Mouse (Mus musculus) limb, embryonic 13.5 days (tissue): ENCODE results near the gene Fhl3. TPM values are rescaled to one million over a fixed set of nuclear protein-coding genes. Genes with fewer than 3 reads are reported as not detected.

Source experiments
- ATAC-seq: fragments of 200-750 bp; cut with Nextera tagmentation; 2 replicates; pipeline ENCODE4 v1.8.0; 2017; ENCODE audit warnings: low read depth, moderate number of reproducible peaks, moderate TSS enrichment; ENCODE audit not compliant: low FRiP score
- H3K27ac ChIP-seq: fragments of 300-500 bp; sonication (generic); 2 replicates; pipeline ENCODE4 v1.5.1; 2015; ENCODE audit warnings: inconsistent platforms, mild to moderate bottlenecking, moderate library complexity
- H3K27me3 ChIP-seq: fragments of 300-500 bp; sonication (generic); 2 replicates; pipeline ENCODE4 v1.6.1; 2015; ENCODE audit warnings: mild to moderate bottlenecking, inconsistent platforms
- H3K36me3 ChIP-seq: fragments of 300-500 bp; sonication (generic); 2 replicates; pipeline ENCODE4 v1.6.1; 2015; ENCODE audit warnings: inconsistent platforms, mild to moderate bottlenecking, moderate library complexity
- H3K4me1 ChIP-seq: fragments of 300-500 bp; sonication (generic); 2 replicates; pipeline ENCODE4 v1.6.1; 2015; ENCODE audit warnings: inconsistent platforms
- H3K4me2 ChIP-seq: fragments of 300-500 bp; sonication (generic); replicated peaks from 2 replicates; pipeline ENCODE4 v1.6.1; 2015; ENCODE audit warnings: inconsistent platforms, mild to moderate bottlenecking, moderate library complexity
- H3K4me3 ChIP-seq: fragments of 300-500 bp; sonication (generic); 2 replicates; pipeline ENCODE4 v1.5.1; 2015; ENCODE audit warnings: moderate library complexity, mild to moderate bottlenecking, inconsistent platforms
- H3K9ac ChIP-seq: fragments of 300-500 bp; sonication (generic); 2 replicates; pipeline ENCODE4 v1.6.1; 2015; ENCODE audit warnings: mild to moderate bottlenecking, inconsistent platforms
- H3K9me3 ChIP-seq: fragments of 300-500 bp; sonication (generic); 2 replicates; pipeline ENCODE4 v1.6.1; 2016; ENCODE audit warnings: inconsistent platforms
- WGBS: fragments of 180-500 bp; shearing (Covaris S2); methylation state at CpG from one replicate; pipeline ENCODE4 v1.1.7; 2015; 5-methylcytosine and 5-hydroxymethylcytosine counted together
- polyA plus RNA-seq: library from polyadenylated mRNA; unstranded; fragments of >200 nt; fragmentation: Nextera tagmentation; extraction: Ambion mirVana; gene quantifications from 2 replicates; pipeline ENCODE4 v1.2.1, GENCODE M21; 2015

The Fhl3 gene
- polyA plus RNA-seq, 1 experiment from 2014 or later: 19.9 TPM

GRCm38 (mm10) chr4:124685897-124686402, 14.6 kb upstream of the Fhl3 start:
- no peak for ATAC-seq

DNA sequence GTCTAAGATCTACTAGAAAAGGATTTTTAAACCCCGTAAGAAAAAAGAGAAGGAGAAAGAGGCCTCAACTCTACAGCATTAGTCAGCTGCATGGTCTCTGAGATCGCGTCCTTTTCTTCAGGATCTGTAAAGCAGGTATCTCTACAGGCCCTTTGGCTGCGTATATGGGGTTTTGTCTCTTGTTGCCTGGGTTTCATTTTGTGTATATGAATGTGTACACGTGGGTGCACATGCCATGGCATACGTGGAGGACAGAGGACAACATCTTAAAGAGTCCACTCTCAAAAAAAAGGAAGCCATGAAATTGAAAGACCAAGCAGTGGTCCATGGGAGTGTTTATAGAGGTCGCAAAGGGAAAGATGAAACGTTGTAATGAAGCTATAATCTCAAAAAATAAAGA, 9.0 kb upstream of the Fhl3 start:
- Histone ChIP-seq H3K9ac (peak overlapping the region; percentile 40; the same call in 1 of the 2 replicates), H3K4me1 (peaks cover 31% of the 10 kb centered on the region), H3K27ac (no peak overlapping the region), H3K36me3 (peaks cover 24% of the 10 kb centered on the region), H3K9me3 (no peaks in the 10 kb centered on the region), H3K27me3 (0 out of 2 replicates have a peak, but pooled peaks cover 3% of the 10 kb centered on the region), H3K4me3 (no peak overlapping the region), H3K4me2 (no peak overlapping the region)
- ATAC-seq: no peak
- 89% methylated on average over 8 of the region's 8 CpGs for WGBS

More at GRCm38 (mm10) chr4:124685897-124686402, 14.6 kb upstream of the Fhl3 start:
- no peak overlapping the region for H3K9ac ChIP-seq
- no peak overlapping the region for H3K27ac ChIP-seq
- 0 out of 2 replicates have a peak, but pooled peaks cover 5% of the 10 kb centered on the region for H3K4me1 ChIP-seq
- WGBS: 79% methylated on average over 8 of the region's 8 CpGs
- H3K4me3 ChIP-seq: no peak overlapping the region
- no peaks in the 10 kb centered on the region for H3K9me3 ChIP-seq
- no peaks in the 10 kb centered on the region for H3K27me3 ChIP-seq
- H3K4me2 ChIP-seq: no peak overlapping the region
- H3K36me3 ChIP-seq: peaks cover 73% of the 10 kb centered on the region

GRCm38 (mm10) chr4:124692416-124692861, 8.1 kb upstream of the Fhl3 start:
- peaks cover 15% of the 10 kb centered on the region for H3K36me3 ChIP-seq
- 0 out of 2 replicates have a peak, but pooled peaks cover 3% of the 10 kb centered on the region for H3K27me3 ChIP-seq
- H3K4me3 ChIP-seq: peak overlapping the region; percentile 88
- 69% methylated on average over 3 of the region's 3 CpGs for WGBS
- peak overlapping the region; percentile 95 for H3K9ac ChIP-seq
- no peak overlapping the region for H3K27ac ChIP-seq
- no peak for ATAC-seq
- no peaks in the 10 kb centered on the region for H3K9me3 ChIP-seq
- H3K4me1 ChIP-seq: peaks cover 31% of the 10 kb centered on the region
- peak overlapping the region; percentile 88 for H3K4me2 ChIP-seq

- Histone ChIP-seq H3K27ac (peak within 1 kb of the TSS; percentile 73), H3K36me3 (0 out of 2 replicates have a peak, but pooled peaks cover 6% of the 10 kb centered on the region), H3K27me3 (0 out of 2 replicates have a peak, but pooled peaks cover 3% of the 10 kb centered on the region), H3K4me1 (peaks cover 31% of the 10 kb centered on the region), H3K9me3 (no peaks in the 10 kb centered on the region), H3K4me3 (peak within 1 kb of the TSS; percentile 88), H3K4me2 (peak within 1 kb of the TSS; percentile 88), H3K9ac (peak within 1 kb of the TSS; percentile 95)
- peak; percentile 97 for ATAC-seq
- WGBS: under 1% methylated on average over 43 of the region's 43 CpGs
Observed at GRCm38 (mm10) chr4:124693135-124693894, 7.2 kb upstream of the Fhl3 start, which contains the start of gene Utp11. TSS of gene Utp11 (minus strand) at chr4:124693600.

DNA sequence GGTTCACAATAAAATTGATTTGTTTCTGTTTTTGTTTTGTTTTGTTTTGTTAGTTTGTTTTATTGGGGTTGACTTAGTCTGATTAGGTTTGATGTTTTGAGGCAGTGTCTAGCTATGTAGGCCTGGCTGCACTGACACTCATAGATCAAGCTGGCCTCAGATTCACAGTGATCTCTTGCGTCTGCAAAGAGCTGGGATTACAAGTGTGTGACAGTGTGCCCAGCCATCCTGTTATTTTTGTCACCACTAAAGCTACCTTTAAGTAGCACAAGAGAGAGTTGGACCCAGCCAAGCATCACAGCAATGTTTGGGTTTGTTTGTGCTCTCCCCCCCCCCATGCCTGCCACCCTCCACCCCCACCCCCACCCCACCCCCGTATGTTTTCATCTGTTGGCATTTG, 5.9 kb upstream of the Fhl3 start:
- ATAC-seq: no peak
- H3K9me3 ChIP-seq: no peaks in the 10 kb centered on the region
- H3K4me3 ChIP-seq: no peak overlapping the region
- WGBS: 78% methylated on average over 2 of the region's 2 CpGs
- no peak overlapping the region for H3K27ac ChIP-seq
- no peak overlapping the region for H3K4me2 ChIP-seq
- 0 out of 2 replicates have a peak, but pooled peaks cover 4% of the 10 kb centered on the region for H3K36me3 ChIP-seq
- no peak overlapping the region for H3K9ac ChIP-seq
- peaks cover 33% of the 10 kb centered on the region for H3K4me1 ChIP-seq
- 0 out of 2 replicates have a peak, but pooled peaks cover 3% of the 10 kb centered on the region for H3K27me3 ChIP-seq

DNA sequence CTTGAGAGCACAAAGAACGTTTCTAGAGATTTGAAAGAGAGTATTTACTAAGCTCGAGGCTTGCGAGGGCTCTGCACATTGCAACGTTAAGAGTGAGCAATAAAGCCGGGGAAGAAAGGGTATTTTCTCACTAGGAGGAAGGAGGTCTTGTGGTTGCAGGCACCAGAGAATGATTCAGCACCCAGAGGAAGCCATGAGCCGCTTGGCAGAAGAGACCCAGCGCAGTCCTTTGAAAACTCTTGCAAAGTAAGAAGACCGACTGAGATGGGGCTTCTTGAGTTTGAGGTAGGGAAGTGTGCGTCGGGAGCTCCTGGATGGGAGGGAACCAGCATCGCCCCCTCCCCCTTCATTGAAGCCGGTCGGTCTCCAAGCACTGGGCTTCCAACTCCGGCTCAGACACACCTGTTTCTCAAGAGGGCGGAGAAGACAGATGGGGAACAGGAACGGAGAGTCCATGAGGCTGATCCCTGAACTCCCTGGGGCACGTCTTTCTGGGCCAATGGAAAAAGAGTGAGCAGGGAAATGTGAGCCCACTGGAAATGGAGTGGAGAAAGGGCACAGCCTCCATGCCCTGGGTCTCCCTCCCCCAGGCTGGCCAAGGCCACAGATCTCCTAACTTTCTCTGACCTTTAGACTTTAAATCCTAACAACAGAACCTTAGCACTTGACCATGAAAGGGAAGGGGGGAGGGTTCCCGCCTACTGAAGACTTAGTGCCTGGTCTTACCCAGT, 4.5 kb upstream of the Fhl3 start:
- Histone ChIP-seq H3K4me3 (peak overlapping the region; percentile 2; the same call in 1 of the 2 replicates), H3K36me3 (0 out of 2 replicates have a peak, but pooled peaks cover 2% of the 10 kb centered on the region), H3K27me3 (0 out of 2 replicates have a peak, but pooled peaks cover 3% of the 10 kb centered on the region), H3K9me3 (no peaks in the 10 kb centered on the region), H3K27ac (0 out of 2 replicates have a peak overlapping the region, but pooled peaks have one; percentile 6), H3K4me1 (peaks cover 34% of the 10 kb centered on the region), H3K9ac (no peak overlapping the region), H3K4me2 (peak overlapping the region; percentile 45)
- no peak for ATAC-seq
- WGBS: 9% methylated on average over 18 of the region's 18 CpGs

- no peaks in the 10 kb centered on the region for H3K36me3 ChIP-seq
- WGBS: 10% methylated on average over 6 of the region's 6 CpGs
- peak overlapping the region; percentile 77 for H3K4me2 ChIP-seq
- peak overlapping the region; percentile 94; the same call in 1 of the 2 replicates for H3K9ac ChIP-seq
- H3K9me3 ChIP-seq: no peaks in the 10 kb centered on the region
- H3K4me3 ChIP-seq: peak overlapping the region; percentile 93
- ATAC-seq: no peak
- H3K27me3 ChIP-seq: 0 out of 2 replicates have a peak, but pooled peaks cover 3% of the 10 kb centered on the region
- H3K4me1 ChIP-seq: peaks cover 47% of the 10 kb centered on the region
- H3K27ac ChIP-seq: peak overlapping the region; percentile 94
Observed at GRCm38 (mm10) chr4:124699791-124700190, 710 bp upstream of the Fhl3 start.

- under 1% methylated on average over 22 of the region's 22 CpGs for WGBS
- H3K4me1 ChIP-seq: peaks cover 56% of the 10 kb centered on the region
- 0 out of 2 replicates have a peak, but pooled peaks cover under 1% of the 10 kb centered on the region for H3K27me3 ChIP-seq
- H3K9me3 ChIP-seq: no peaks in the 10 kb centered on the region
- H3K27ac ChIP-seq: peak overlapping the region; percentile 94
- peak overlapping the region; percentile 94 for H3K9ac ChIP-seq
- peak; percentile 12 for ATAC-seq
- peak overlapping the region; percentile 77 for H3K4me2 ChIP-seq
- H3K4me3 ChIP-seq: peak overlapping the region; percentile 93
- H3K36me3 ChIP-seq: peaks cover 10% of the 10 kb centered on the region
Observed at GRCm38 (mm10) chr4:124701052-124701845, 748 bp downstream of the Fhl3 start.

GRCm38 (mm10) chr4:124701916-124702315, 1.4 kb downstream of the Fhl3 start:
- Histone ChIP-seq H3K4me3 (peak overlapping the region; percentile 93), H3K9me3 (no peaks in the 10 kb centered on the region), H3K27ac (peak overlapping the region; percentile 94), H3K4me2 (peak overlapping the region; percentile 77), H3K9ac (peak overlapping the region; percentile 94), H3K36me3 (peaks cover 16% of the 10 kb centered on the region), H3K4me1 (peaks cover 58% of the 10 kb centered on the region), H3K27me3 (no peaks in the 10 kb centered on the region)
- no peak for ATAC-seq
- 22% methylated on average over 5 of the region's 5 CpGs for WGBS

DNA sequence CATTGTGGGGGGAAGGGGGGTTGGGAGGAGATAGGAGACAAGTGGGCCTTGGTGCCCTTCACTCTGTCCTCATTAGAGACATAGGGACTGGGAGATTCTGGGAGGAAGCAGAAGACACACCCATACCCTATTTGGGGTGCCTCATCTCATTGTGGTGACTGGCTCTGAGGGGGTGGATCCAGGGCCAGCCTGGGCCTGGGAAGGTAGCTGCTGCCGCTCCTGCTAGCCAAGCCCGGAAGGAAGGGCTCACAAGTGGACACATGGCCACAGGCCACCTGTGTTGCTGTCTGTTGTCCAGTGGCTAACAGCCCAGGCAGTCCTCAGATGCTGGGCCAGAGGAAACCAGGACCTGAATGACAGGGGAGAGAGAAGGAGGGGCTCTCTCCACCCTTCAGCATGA, 2.9 kb downstream of the Fhl3 start:
- Histone ChIP-seq H3K4me1 (peaks cover 71% of the 10 kb centered on the region), H3K9me3 (no peaks in the 10 kb centered on the region), H3K27ac (peak overlapping the region; percentile 97), H3K36me3 (peaks cover 26% of the 10 kb centered on the region), H3K4me2 (peak overlapping the region; percentile 77), H3K4me3 (peak overlapping the region; percentile 29), H3K27me3 (no peaks in the 10 kb centered on the region), H3K9ac (peak overlapping the region; percentile 63)
- no peak for ATAC-seq
- WGBS: 18% methylated on average over 2 of the region's 2 CpGs
